Mouse (Mus musculus): Measurements from ENCODE around the gene Sdf4.

Sdf4 gene

DNA sequence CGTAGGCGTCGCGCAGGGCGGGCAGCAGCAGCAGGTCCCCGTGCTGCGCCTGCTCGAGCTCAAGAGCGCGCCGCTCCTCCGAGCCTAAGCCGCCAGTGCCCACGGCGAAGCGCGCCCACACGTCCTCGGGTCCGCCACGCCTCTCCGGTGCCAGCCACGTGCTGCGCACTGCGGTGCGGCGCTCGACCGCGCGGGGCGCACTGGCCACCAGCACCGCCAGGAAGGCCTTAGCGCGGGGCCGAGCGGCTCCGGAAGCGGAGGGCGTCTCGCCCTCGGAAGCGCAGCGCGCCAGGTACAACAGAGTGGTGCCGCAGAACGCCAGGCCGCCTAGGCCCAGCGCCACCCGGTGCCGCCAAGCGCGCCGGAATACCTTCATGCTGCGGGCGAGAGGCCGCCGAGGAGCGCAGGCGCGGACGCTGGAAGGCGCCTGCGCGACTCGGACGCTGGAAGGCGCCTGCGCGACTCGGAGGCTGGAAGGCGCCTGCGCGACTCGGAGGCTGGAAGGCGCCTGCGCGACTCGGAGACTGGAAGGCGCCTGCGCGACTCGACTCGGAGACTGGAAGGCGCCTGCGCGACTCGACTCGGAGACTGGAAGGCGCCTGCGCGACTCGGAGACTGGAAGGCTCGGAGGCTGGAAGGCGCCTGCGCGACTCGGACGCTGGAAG, at the start of gene Sdf4, which contains the start of gene B3galt6:
Sdf4 (plus strand) TSS at position 632 of the 665 bp plus-strand sequence.
B3galt6 (minus strand) TSS at position 409 of the 665 bp plus-strand sequence.
- DNase-seq (ENCODE audit: low spot score in 2 of 2) = peak; percentile 77 to 79

DNA sequence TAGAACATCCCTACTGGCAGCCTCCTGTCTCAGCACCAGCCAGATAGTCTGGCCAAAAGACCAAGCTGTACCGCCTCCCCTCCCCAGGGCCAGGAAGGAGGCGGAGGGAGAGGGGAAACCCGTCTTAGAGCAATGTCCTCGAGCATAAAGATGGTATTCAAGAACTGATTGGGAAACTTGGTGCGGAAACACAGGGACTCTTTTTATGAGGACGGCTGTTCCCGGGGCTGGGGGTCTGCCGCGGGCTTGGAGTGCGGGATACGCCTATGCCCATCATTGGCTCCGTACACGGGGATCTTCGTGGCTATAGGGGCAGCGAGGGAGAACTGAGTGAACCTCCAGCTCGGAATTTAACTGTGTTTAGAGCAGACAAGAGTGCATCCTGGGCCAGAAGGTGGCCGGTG, 49.6 kb upstream of the Sdf4 start:
- peak in 1 of 2 experiments; percentile 44 for DNase-seq (ENCODE audit: low spot score in 2 of 2)

DNA sequence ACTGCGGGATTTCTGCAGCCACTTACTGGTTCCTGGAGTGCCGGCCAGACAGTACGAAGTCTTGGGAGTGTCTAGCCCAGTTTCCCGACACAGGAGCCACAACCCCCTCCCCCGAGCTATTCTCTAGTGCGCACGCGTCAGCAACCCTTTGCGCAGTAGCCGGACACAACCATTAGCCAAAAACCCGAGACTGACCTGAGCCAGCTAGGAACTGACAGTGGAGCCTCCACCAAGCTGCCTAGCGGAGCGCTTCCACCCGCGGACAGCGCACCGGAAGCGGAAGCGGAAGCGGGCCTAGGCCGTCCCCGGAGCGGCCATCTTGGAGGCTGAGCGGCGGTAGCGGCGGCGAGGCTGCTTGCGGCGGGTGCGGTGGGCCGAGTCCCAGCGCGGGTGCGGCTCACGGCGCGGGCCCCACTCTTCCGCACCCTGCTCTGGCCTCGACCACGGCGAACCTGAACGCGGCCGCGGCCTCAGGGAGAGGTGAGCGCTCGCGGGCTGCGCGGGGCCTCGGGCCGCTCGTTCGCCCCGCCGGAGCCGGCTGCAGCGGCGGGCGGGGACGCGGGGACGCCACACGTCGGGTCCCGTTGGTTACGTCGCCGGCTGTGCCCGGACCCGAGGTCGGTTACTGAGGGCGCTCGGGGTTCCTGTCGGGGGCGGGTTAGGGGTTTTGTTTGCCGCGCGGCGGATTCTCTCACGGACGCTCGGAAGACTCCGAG, 49.0 kb upstream of the Sdf4 start, which contains the start of gene Ube2j2:
Ube2j2 (plus strand) TSS at position 298 of the 716 bp plus-strand sequence.
- peak; percentile 98 to 99 for DNase-seq (ENCODE audit: low spot score in 2 of 2)

DNA sequence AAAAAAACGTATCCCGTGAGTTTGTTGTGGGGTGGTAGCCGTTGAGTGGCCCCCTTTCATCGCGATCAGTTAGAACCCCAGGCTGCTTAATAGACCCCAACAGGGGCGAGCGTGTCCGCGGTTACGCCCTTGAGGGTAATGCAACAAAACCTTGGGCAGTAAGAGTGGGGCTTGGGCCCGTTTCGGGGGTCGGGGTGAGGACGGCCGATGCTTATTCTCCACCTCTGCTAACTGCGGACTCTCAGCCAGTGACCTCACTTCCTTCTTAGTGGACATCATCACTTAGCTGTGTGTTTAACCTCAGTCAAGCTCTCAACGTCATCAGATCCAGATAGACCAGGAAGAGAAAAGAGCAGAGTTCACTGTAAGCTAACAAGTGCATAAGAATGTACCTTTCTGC, 48.4 kb upstream of the Sdf4 start:
- no peak for DNase-seq (ENCODE audit: low spot score in 2 of 2)

DNA sequence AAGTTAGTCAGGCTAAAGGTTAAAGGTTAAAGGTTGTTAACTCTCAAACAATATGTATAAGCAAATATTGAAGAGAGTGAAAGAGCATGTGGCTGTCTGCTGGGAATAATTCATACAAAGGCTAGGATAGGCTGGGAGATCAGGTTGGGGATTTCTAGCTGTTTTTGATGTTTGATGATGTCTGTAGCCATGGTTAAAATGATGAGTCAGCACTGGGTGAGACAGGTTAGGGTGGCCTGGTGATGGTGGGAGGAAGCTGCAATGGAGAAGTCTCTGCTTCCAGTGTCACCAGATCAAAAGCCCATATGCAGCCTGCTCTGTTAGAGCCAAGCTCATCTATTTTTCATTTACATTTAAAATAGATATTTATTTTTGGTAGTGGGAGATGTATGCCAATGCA, 45.6 kb upstream of the Sdf4 start:
- no peak for DNase-seq (ENCODE audit: low spot score in 2 of 2)

DNA sequence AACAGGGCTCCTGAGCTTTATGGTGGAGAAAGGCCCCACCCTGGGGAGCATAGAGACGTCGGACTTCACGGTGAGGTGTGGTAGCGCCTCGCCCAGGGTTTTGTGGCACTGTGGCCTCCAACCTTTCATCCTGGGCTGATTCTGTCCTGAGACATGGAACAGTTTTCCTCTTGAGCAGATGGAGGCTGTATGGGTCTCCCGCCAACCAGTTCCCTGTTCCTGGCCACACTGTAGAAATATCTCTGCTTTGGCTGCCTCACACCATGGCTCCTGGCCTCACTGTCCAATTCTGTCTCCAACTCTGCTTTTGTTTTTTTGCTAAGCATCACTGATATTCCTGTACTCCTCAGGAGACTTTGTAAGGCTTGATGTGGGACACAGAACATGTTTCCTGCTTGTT, 37.2 kb upstream of the Sdf4 start:
- DNase-seq (ENCODE audit: low spot score in 2 of 2) = no peak

DNA sequence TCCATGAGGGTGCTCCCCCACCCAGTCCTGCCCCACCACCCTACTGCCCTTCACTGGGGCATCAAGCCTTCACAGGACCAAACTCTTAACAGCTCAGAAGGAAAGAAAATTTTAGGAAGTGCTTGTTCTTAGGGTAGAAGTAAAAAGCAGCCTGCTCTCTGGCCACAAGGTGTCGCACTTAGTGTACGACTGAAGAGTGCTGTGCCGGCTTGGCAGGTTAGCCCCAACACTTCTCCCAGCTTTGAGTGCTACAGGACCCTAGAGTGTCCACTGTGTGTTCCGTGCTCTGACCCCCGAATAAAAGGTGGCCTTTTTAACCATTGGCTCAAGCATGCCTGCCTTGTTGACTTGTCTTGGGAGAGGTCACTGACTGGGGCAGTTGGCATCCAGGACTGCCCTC, 33.4 kb upstream of the Sdf4 start:
- peak; percentile 53 to 69 for DNase-seq (ENCODE audit: low spot score in 2 of 2)

DNA sequence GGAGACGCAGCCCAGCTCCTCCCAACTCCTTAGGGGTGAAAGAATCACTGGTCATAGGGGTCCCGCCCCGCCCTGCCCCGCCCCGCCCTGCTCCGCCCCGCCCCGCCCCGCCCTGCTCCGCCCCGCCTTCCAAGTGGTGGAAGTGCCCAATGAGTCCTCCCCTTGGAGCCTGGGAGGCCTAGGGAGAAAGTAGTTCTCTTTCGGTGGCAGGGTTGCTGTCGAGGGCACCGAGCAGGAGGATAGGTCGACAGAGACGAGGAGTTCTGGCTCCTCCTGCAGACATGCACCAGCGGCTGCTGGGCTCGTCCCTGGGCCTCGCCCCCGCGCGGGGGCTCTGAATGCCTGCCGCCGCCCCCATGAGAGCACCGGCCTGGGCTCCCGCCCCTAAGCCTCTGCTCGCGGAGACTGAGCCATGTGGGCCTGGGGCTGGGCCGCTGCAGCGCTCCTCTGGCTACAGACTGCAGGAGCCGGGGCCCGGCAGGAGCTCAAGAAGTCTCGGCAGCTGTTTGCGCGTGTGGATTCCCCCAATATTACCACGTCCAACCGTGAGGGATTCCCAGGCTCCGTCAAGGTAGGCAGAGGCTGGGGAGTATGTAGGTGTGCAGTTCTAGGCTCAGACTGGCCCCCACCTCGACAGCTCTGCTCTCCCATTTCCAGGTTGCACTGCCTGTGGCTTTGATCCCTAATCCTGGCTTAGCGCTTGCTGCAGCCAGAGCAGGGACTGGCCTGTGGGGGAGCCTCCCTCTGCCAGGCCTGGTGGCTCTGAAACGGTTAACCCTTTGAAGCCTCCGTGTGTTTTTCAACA, 30.3 kb upstream of the Sdf4 start, which contains the start of gene C1qtnf12:
C1qtnf12 (plus strand) TSS at position 152 of the 805 bp plus-strand sequence.
- DNase-seq (ENCODE audit: low spot score in 2 of 2) = peak; percentile 28 to 38

DNA sequence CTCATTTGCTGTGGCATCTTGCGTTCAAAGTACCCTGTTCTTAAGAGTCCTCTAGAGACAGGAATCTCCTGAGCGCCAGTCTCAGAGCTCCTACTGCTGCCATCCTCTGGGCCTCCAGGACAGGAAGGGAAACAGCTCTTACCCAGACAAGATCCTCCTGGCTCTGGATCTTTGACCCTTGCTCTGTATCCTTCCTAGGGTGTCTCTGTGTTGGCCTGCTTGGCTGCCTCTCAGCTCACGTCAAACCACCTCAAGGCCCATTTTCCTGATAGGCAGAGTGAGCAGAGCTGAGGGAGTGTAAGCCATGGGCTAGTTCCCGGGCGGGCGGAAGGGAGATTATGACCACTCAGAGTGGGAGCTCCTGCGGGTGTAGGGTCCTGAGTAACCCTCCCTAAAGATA, 29.6 kb upstream of the Sdf4 start:
- no peak for DNase-seq (ENCODE audit: low spot score in 2 of 2)

DNA sequence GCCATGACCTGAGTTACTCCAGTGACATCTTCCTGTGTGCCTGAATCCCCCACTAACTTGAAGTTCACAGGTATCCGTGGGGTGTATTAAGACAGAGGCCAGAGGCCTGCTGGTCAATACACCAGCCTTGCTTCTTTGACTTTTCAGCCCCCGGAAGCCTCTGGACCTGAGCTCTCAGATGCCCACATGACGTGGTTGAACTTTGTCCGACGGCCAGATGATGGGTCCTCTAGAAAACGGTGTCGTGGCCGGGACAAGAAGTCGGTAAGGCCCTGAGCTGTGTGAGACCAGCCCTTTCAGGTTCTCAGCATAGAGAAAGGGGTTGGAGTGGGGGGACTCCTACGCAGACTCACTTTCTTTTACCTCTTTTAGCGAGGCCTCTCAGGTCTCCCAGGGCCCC, 28.3 kb upstream of the Sdf4 start:
- DNase-seq (ENCODE audit: low spot score in 2 of 2) = no peak

DNA sequence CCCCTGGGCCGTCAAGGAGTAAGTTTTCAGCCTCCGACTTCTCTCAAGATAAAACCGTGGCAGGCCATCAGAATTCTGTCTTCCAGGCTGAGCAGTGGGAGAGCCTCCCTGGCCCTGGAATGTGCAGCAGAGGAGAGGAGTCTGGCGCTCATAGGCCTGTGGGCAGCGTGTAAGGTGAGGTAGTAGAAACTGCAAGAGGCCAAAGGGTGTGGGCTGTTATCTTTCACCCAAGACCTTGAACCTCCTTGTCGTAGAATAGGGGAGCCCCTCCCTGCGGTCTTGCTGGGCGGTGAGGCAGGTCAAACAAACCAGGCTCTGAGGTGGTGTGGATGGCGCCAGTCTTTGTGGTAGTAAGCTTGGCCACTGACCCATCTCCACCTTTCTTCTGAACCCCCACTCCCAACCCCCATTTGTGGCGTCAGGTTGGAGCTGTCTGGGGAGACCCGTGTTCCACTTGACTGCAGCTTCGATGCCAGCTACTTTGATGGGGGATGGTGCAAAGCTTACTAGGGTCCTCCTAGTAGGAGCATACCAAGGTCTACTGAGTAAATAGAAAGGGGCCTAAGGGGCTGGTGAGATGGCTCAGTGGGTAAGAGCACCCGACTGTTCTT, 23.5 kb upstream of the Sdf4 start:
- no peak for DNase-seq (ENCODE audit: low spot score in 2 of 2)

DNA sequence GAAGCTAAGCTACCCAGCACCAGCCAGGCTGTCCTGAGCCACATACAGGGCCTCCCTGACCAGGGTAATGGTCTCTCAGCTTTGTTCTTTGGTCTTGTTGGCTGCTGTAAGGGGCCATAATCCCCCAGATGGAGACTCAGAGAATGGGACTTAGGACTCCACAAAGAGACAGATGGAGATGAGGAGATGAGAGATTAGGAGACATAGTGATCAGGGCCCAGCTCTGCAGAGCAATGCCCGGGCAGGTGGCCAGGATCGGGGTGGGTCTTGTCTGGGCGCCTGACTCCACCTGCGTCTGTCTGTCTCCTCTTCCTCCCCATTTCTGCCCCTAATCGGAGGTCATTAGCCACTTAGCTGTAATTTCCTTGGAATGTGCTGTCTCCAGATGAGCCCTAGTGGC, 22.4 kb upstream of the Sdf4 start:
- no peak for DNase-seq (ENCODE audit: low spot score in 2 of 2)

DNA sequence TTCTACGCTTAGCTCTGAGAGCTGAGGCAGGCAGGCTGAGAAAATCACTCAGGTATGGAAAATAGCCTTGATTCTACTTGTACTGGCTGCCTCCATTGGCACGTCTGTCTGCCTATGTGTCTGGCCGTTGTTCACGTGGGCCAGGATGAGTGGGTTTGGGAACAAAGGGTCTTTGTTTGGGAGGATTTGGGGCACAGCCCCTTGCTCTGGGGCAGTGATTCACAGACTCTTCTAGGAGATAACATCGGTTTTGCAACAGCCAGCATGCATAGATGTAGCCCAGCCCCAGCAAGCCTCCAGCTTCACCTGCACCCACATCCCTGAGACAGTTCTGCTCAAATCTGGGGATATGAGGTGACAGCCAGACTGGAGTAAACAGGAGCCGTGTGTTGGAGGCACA, 20.0 kb upstream of the Sdf4 start:
- DNase-seq (ENCODE audit: low spot score in 2 of 2) = no peak

DNA sequence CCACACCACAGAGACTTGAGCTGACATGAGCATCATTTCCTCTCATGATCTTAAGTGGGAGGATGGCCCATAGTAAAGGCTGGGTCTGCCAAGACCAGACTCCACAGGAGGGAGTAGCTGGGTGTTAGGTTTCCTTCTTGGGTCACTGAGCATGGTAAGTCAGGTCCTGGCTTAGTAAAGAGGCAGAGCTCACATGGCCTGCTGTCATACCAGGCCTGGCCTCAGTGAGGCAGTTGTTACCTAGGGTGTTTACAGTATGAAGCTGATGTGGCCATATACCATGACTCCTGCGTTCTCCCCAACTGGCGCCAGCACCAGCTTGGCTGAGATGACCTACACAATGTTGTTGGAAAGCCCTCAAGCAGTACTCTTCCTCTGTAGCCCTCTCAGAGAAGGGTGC, 19.4 kb upstream of the Sdf4 start:
- DNase-seq (ENCODE audit: low spot score in 2 of 2) = no peak

DNA sequence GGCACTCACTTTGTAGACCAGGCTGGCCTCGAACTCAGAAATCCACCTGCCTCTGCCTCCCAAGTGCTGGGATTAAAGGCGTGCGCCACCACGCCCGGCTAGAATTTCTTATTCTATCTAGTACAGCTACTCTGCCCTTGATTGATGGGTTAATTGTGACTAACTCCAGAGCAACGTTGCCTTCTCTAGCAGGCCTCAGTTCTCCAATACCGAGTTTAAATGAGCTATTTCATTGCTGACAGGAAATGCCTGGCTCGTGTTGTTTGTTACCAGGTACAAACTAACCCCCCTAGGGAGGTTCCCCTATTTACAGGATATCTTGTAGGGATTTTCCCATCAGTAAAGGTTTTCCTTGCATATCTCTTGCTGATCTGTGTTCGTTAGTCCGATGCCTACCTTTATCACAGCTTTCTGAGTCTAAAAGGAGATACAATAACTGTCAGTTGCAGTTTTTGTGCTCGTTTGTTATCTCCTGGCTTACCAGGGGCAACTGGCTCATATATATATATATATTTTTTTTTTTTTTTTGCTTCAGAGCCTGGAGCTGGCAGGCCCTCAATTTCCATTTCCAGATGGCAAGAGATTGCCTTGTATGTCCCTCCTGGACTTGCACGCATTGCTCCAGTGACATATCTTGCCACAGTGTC, 11.1 kb upstream of the Sdf4 start:
- DNase-seq (ENCODE audit: low spot score in 2 of 2) = no peak

DNA sequence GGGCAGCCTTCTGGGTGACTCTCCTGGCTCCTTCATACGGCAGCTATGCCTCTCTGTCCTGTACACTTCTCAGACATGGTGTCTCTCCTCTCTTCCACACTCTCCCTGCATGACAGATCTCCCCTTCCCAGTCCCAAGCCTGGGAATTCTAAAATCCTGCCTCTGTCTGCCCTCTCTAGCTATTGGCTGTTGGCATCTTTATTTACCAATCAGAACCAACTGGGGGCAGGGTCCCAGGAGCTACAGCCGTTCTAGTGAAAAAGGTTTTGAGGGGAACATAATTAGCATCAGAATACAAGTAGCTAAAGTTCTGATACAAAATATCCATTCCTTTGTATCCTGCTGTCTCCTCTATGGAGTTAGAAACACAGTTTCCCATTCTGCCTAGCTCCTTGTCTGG, 8.9 kb upstream of the Sdf4 start:
- no peak for DNase-seq (ENCODE audit: low spot score in 2 of 2)

DNA sequence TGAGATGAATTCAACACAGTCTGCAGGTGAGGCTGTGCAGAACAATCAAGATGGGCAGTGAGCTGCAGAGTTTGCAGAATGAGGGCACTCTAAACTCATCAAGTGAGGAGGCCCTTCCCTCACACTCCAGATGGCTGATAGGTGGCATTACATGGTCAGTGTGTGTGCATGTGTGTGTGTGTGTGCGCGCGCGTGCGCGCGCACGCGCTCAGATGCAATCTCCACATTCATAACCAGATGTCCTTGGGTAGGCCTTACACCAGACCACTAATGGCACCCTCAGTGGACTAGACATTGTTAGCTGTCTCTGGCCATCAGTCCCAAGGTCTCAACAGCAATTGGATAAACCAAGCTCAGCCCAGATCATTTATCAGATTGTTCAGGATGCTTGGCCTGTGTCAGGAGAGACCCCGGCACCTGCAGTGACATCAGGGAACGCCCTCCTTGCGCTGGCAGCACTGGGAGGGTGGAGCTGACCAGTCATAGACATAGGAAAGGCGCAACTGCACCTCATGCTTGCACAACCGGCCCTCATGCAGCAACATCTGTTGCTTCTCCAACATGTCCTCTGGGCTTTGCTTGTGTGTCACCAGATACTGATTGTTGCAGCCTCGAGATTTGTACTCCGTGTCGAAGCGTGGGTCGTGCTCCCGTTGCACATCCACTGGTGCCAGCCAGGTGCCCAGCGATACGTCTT, 1.3 kb upstream of the Sdf4 start:
- peak in 1 of 2 experiments; percentile 24 for DNase-seq (ENCODE audit: low spot score in 2 of 2)

DNA sequence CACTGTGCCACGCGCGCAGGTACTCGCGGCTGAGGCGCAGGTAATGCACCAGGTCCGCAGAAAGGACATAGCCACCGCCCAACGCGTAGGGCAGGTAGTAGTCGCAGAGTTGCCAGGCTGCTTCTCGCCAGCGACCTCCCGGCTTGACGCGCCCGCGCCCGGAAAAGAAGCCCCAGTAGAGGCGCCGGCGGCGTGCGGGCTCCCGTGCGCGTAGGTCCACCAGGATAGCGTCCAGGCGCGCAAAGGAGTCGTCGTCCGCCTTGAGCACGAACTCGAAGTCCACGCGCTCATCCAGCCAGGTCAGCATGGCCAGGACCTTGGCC, 803 bp upstream of the Sdf4 start:
- no peak for DNase-seq (ENCODE audit: low spot score in 2 of 2)

DNA sequence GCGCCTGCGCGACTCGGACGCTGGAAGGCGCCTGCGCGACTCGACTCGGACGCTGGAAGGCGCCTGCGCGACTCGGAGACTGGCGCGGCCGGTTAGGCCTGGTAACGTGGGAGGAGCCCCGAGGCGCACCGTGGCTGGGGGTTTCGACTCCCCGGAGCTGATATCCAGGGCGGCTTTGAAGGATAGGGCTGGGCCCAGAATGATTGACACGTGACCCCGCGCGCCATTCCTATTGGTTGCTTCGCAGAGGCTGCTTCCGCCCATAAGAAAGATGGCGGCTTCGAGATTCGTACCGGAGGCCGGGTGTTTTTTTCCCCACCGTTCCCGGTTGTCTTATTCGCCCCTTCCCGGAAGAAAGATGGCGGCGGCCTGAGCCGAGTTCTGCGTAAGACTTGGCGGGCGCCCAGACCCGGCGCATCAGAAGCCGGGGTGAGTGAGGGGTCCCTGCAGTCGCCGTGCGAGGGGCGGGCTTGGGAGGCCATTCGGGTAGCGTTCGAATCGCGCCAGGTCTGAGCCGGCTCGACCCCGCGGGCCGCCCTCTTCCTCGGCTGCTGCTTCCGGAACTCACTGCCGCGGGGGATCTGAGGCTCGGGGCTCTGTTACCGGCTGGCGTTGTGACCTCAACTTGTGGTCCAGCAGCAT, 355 bp downstream of the Sdf4 start:
- peak; percentile 96 to 97 for DNase-seq (ENCODE audit: low spot score in 2 of 2)

DNA sequence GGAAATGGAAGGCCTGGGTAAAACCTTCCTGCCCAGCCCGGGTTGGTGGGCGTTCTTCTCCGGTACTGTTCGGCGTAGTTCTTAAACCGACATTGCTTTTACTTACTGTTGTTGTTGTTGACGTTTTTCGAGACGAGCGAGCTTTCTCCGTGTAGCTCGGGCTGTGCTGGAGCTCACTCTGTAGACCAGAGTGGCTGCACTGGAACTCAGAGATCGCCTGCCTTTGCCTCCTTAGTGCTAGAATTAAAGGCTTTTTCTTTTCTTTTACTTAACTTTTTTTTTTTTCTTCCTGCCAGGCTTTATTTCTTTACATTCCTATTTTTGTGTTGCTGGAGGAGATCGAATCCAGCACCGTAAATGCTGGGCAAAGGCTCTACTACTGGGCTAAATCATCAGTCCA, 934 bp downstream of the Sdf4 start:
- DNase-seq (ENCODE audit: low spot score in 2 of 2) = no peak

DNA sequence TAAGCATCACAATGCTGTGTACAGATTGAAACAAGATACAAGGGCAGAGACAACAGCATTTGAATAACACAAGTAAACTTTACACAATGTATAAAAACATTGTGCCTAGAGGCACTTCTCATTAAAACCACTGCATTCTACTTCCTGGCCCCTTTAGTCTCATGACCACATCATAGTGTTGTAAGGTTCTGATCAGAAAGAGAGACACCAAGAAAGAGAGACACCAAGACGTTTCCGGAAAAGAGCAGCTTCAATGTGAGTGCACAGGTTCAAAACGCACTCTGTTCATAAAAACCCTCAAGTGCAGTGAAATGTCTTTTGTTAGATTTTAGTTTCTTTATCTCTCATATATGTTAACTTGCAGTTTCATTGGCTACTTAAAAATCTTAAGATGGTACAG, 11.4 kb downstream of the Sdf4 start:
- no peak for DNase-seq (ENCODE audit: low spot score in 2 of 2)

Measured in urinary bladder, postnatal 36 days (tissue).